In genomic region chr7:116035504-116035903, GRCm38 (mm10) we compare ENCODE assay signal across 12 mouse cellular contexts. TPM values are rescaled to one million over a fixed set of nuclear protein-coding genes. Genes with fewer than 3 reads are reported as not detected.
DNase-seq lines count a peak whose midpoint lies in the region; ATAC-seq lines count a peak whose summit lies in the region.
"Had no signal": no experiment of that assay in that cellular context is flagged by ENCODE, and none has a peak within 500 bp of the region (broad histone marks: within the 10 kb centered on the region; RNA-seq: fewer than 3 reads in every experiment).

No protein-coding gene starts in this region.

- H3K9ac ChIP-seq in embryonic facial prominence, embryonic 12.5 days: no peak overlapping the region
- H3K9ac ChIP-seq in midbrain, embryonic 12.5 days (replicated peaks): no peak overlapping the region
- no peak overlapping the region for H3K9ac ChIP-seq in midbrain, embryonic 13.5 days (replicated peaks)
- H3K9ac ChIP-seq: liver, embryonic 12.5 days had no signal

- WGBS in embryonic facial prominence, embryonic 12.5 days: 35% methylated on average over 4 of the region's 4 CpGs
- 32% methylated on average over 4 of the region's 4 CpGs for WGBS in embryonic facial prominence, embryonic 10.5 days
- 39% methylated on average over 4 of the region's 4 CpGs for WGBS in midbrain, embryonic 12.5 days
- 29% methylated on average over 4 of the region's 4 CpGs for WGBS in midbrain, embryonic 10.5 days
- WGBS in midbrain, embryonic 13.5 days: 32% methylated on average over 4 of the region's 4 CpGs

- peaks cover 32% of the 10 kb centered on the region for H3K27me3 ChIP-seq in embryonic facial prominence, embryonic 12.5 days
- peaks cover 61% of the 10 kb centered on the region for H3K27me3 ChIP-seq in embryonic facial prominence, embryonic 10.5 days (replicated peaks; ENCODE audit: low read depth, poor library complexity, severe bottlenecking)
- peaks cover 47% of the 10 kb centered on the region for H3K27me3 ChIP-seq in midbrain, embryonic 12.5 days
- peaks cover 66% of the 10 kb centered on the region for H3K27me3 ChIP-seq in midbrain, embryonic 10.5 days (ENCODE audit: low read depth, poor library complexity, severe bottlenecking)
- H3K27me3 ChIP-seq in midbrain, embryonic 13.5 days: peaks cover 61% of the 10 kb centered on the region

- H3K4me3 ChIP-seq in embryonic facial prominence, embryonic 12.5 days: 0 out of 2 replicates have a peak overlapping the region, but pooled peaks have one; percentile 59
- H3K4me3 ChIP-seq in embryonic facial prominence, embryonic 10.5 days: no peak overlapping the region
- no peak overlapping the region for H3K4me3 ChIP-seq in midbrain, embryonic 12.5 days
- no peak overlapping the region for H3K4me3 ChIP-seq in midbrain, embryonic 10.5 days
- no peak overlapping the region for H3K4me3 ChIP-seq in midbrain, embryonic 13.5 days (replicated peaks)
- H3K4me3 ChIP-seq: liver, embryonic 12.5 days had no signal

- no peaks in the 10 kb centered on the region for H3K9me3 ChIP-seq in embryonic facial prominence, embryonic 12.5 days
- no peaks in the 10 kb centered on the region for H3K9me3 ChIP-seq in embryonic facial prominence, embryonic 10.5 days
- H3K9me3 ChIP-seq in midbrain, embryonic 12.5 days: no peaks in the 10 kb centered on the region
- H3K9me3 ChIP-seq in midbrain, embryonic 10.5 days (replicated peaks): no peaks in the 10 kb centered on the region
- H3K9me3 ChIP-seq in midbrain, embryonic 13.5 days: no peaks in the 10 kb centered on the region
- H3K9me3 ChIP-seq: kidney, embryonic 15.5 days; liver, embryonic 12.5 days had no signal

- H3K4me2 ChIP-seq in embryonic facial prominence, embryonic 12.5 days (replicated peaks): peak overlapping the region; percentile 97
- H3K4me2 ChIP-seq in midbrain, embryonic 12.5 days (replicated peaks): peak overlapping the region; percentile 96; the same call in 1 of the 2 replicates
- H3K4me2 ChIP-seq in midbrain, embryonic 13.5 days (replicated peaks): peak overlapping the region; percentile 99; the same call in 1 of the 2 replicates

- no peaks in the 10 kb centered on the region for H3K36me3 ChIP-seq in embryonic facial prominence, embryonic 12.5 days
- H3K36me3 ChIP-seq in embryonic facial prominence, embryonic 10.5 days (replicated peaks): no peaks in the 10 kb centered on the region
- H3K36me3 ChIP-seq in midbrain, embryonic 12.5 days: no peaks in the 10 kb centered on the region
- H3K36me3 ChIP-seq in midbrain, embryonic 10.5 days: no peaks in the 10 kb centered on the region
- no peaks in the 10 kb centered on the region for H3K36me3 ChIP-seq in midbrain, embryonic 13.5 days
- H3K36me3 ChIP-seq: kidney, embryonic 15.5 days; liver, embryonic 12.5 days had no signal

- no peak for ATAC-seq in embryonic facial prominence, embryonic 12.5 days (ENCODE audit: insufficient number of reproducible peaks, insufficient read depth, low FRiP score, low TSS enrichment)
- no peak for ATAC-seq in midbrain, embryonic 12.5 days (ENCODE audit: low FRiP score, low read depth)
- no peak for ATAC-seq in midbrain, embryonic 13.5 days
- ATAC-seq: liver, embryonic 12.5 days; lung, postnatal 0 days had no signal

- DNase-seq in embryonic facial prominence, embryonic 10.5 days (ENCODE audit: low spot score): no peak
- no peak for DNase-seq in midbrain, embryonic 10.5 days (ENCODE audit: low spot score)
- no peak for DNase-seq in thymus, adult 18-20 months
- DNase-seq in spleen, postnatal 14 days (ENCODE audit: low spot score in 2 of 2): no peak
- no peak for DNase-seq in thymus, postnatal 4 days
- DNase-seq: thymus, postnatal 25 days had no signal

- no peak overlapping the region for H3K27ac ChIP-seq in embryonic facial prominence, embryonic 12.5 days
- no peak overlapping the region for H3K27ac ChIP-seq in embryonic facial prominence, embryonic 10.5 days (replicated peaks)
- H3K27ac ChIP-seq in midbrain, embryonic 12.5 days (replicated peaks): no peak overlapping the region
- H3K27ac ChIP-seq in midbrain, embryonic 10.5 days (replicated peaks): no peak overlapping the region
- H3K27ac ChIP-seq in midbrain, embryonic 13.5 days: no peak overlapping the region
- H3K27ac ChIP-seq: kidney, embryonic 15.5 days; liver, embryonic 12.5 days had no signal

- peaks cover 19% of the 10 kb centered on the region for H3K4me1 ChIP-seq in embryonic facial prominence, embryonic 12.5 days
- peaks cover 70% of the 10 kb centered on the region for H3K4me1 ChIP-seq in embryonic facial prominence, embryonic 10.5 days
- H3K4me1 ChIP-seq in midbrain, embryonic 12.5 days: peaks cover 54% of the 10 kb centered on the region
- H3K4me1 ChIP-seq in midbrain, embryonic 10.5 days: peaks cover 75% of the 10 kb centered on the region
- H3K4me1 ChIP-seq in midbrain, embryonic 13.5 days (replicated peaks): peaks cover 70% of the 10 kb centered on the region

RNA-seq across cellular contexts. Expression of gene Sox6, which starts 3.1 kb away (rescaled TPM):
- 53.7 and 59.7 TPM in 2 replicates for polyA plus RNA-seq in embryonic facial prominence, embryonic 12.5 days (2016; fragmentation: Nextera tagmentation; extraction: Ambion mirVana)
- polyA plus RNA-seq in embryonic facial prominence, embryonic 10.5 days (2016; fragmentation: Nextera tagmentation; extraction: Ambion mirVana): 22.7 and 25.5 TPM in 2 replicates
- 63.2 and 65.7 TPM in 2 replicates for polyA plus RNA-seq in midbrain, embryonic 12.5 days (2016; fragmentation: Nextera tagmentation; extraction: Ambion mirVana)
- 25.5 and 31.8 TPM in 2 replicates for polyA plus RNA-seq in midbrain, embryonic 10.5 days (2016; fragmentation: Nextera tagmentation; extraction: Ambion mirVana)
- polyA plus RNA-seq in midbrain, embryonic 13.5 days (2015; fragmentation: Nextera tagmentation; extraction: Ambion mirVana): 50.0 and 57.2 TPM in 2 replicates

RNA-seq across cellular contexts. Expression of gene 1110004F10Rik, which starts 3.7 kb away (rescaled TPM):
- polyA plus RNA-seq in embryonic facial prominence, embryonic 12.5 days (2016; fragmentation: Nextera tagmentation; extraction: Ambion mirVana): 295 and 301 TPM in 2 replicates
- polyA plus RNA-seq in embryonic facial prominence, embryonic 10.5 days (2016; fragmentation: Nextera tagmentation; extraction: Ambion mirVana): 339 and 344 TPM in 2 replicates
- 319 and 321 TPM in 2 replicates for polyA plus RNA-seq in midbrain, embryonic 12.5 days (2016; fragmentation: Nextera tagmentation; extraction: Ambion mirVana)
- polyA plus RNA-seq in midbrain, embryonic 10.5 days (2016; fragmentation: Nextera tagmentation; extraction: Ambion mirVana): 370 and 371 TPM in 2 replicates
- polyA plus RNA-seq in midbrain, embryonic 13.5 days (2015; fragmentation: Nextera tagmentation; extraction: Ambion mirVana): 335 and 371 TPM in 2 replicates

RNA-seq across cellular contexts. Expression of gene Gm4353, which starts 48.9 kb away (rescaled TPM):
- 0.88 and 1.1 TPM in 2 replicates for polyA plus RNA-seq in embryonic facial prominence, embryonic 12.5 days (2016; fragmentation: Nextera tagmentation; extraction: Ambion mirVana)
- polyA plus RNA-seq in embryonic facial prominence, embryonic 10.5 days (2016; fragmentation: Nextera tagmentation; extraction: Ambion mirVana): 1.3 and 1.4 TPM in 2 replicates
- 0.68 and 0.98 TPM in 2 replicates for polyA plus RNA-seq in midbrain, embryonic 12.5 days (2016; fragmentation: Nextera tagmentation; extraction: Ambion mirVana)
- 0.71 and 1.0 TPM in 2 replicates for polyA plus RNA-seq in midbrain, embryonic 10.5 days (2016; fragmentation: Nextera tagmentation; extraction: Ambion mirVana)
- polyA plus RNA-seq in midbrain, embryonic 13.5 days (2015; fragmentation: Nextera tagmentation; extraction: Ambion mirVana): 0.87 and 0.89 TPM in 2 replicates
